Mouse (Mus musculus) gastrocnemius, postnatal 10 days (tissue): ENCODE results near the gene Cep85l. TPM values are rescaled to one million over a fixed set of nuclear protein-coding genes. Genes with fewer than 3 reads are reported as not detected.

Experiments used
- DNase-seq: peaks from one replicate; pipeline ENCODE4 v3.0.0; 2021; ENCODE audit warnings: mixed read lengths
- total RNA-seq, 2 experiments: library from RNA; stranded (reverse); gene quantifications; 2 replicates each; pipeline ENCODE4 v1.2.3; 2021

Cep85l gene
- total RNA-seq, 2 experiments from 2014 or later: 31.6 to 32.5 TPM

DNA sequence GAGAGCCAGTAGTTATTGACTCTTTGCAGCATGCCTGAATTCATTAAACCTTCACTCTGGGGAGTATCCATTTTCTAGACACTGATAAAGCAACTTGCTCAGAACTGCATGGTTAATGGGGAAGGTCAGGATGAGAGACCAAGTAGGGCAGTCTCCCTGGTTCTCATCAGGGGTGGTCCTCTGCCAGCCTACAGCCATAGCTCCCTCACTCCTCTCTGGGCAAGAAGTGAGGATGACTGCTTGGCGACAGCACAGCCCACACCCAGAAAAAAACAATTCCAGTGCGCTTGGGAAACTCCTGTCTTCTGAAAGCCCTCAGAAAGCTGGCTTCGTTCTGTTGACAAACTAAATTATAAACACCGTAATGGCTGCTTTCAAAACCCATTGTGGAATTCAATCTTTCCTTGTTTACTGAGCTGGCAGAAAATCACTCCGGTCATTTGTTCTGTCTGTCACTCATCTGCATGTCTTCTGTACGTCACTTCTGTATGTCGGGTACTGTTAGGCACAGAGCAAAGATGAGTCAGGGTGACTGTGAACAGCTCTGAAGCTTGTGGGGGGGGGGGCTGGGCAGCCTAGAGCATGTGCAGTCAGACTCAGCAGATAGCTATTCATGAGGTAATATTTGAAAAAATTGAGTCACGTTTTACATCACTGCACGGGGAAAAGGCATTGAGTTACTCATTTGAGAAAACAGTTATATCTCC is 15.3 kb upstream of the Cep85l start:
- no peak for DNase-seq

DNA sequence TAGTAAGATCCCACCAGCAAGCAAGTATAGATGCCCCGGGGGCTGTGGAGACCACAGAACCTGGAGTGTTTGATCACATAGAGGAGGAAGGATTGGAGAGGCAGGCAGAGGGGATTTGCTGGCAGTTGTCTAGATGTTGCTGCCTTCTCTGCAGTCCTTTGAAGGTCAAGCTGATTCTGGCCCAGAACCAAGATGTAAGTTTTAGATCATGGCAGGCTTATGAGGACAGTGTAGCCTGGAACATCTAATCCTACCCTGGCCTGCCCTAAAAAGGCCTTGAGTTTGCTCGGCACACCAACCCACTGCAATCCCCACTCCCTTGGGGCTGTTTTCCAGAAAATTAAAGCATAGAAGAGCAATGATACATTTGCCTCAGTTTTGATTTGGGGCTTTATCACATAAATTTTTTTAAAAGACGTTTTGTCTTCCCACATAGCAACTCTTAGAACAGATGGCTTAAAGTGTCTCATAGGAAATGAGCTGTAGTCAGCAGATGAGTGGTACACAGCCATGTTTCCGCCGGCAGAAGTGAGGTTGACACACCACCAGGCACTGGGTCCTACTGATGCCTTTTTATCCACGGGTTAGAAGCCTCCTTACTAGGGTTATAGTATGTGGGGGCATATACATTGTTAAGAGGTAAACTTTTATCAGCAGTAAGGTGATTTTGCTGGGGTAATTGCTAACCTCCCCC is 8.6 kb upstream of the Cep85l start:
- DNase-seq: no peak

DNA sequence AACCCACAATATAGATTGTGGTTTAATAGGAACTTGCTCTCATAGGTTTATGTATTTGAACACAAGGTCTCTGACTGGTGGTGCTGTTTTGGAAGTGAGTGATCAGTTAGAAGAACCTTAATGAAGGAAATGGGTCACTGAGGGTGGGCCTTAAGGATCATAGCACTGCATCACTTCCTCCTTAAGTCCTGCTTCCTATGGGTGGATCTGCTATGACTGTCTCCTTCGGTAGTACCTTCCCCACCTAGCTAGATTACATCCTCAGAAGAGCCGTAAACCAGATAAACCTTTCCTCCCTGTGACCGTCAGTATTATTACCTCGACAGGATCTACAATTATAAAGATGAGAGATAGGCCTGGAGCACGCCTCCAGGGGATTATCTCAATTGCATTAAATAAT is 5.7 kb upstream of the Cep85l start:
- DNase-seq: no peak

DNA sequence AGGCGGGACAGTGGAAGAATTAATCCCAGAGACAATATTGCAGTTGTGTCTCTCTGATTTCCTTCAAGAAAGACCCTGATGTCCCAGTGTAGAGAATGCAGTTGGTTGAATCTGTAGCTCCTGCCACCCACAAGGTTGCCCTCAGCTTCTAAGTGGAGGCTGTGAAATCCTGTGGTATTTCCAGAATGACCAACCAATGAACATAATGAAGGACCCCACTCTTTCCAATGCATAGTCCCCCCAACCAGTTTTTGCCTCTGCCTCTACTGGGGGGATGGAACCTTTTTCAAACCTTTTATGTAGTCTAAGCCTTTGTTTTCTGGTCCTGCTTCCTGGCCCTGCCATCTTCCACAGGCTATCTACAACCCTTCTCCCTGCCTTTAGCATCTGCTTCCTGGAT is 5.1 kb upstream of the Cep85l start:
- DNase-seq: no peak

DNA sequence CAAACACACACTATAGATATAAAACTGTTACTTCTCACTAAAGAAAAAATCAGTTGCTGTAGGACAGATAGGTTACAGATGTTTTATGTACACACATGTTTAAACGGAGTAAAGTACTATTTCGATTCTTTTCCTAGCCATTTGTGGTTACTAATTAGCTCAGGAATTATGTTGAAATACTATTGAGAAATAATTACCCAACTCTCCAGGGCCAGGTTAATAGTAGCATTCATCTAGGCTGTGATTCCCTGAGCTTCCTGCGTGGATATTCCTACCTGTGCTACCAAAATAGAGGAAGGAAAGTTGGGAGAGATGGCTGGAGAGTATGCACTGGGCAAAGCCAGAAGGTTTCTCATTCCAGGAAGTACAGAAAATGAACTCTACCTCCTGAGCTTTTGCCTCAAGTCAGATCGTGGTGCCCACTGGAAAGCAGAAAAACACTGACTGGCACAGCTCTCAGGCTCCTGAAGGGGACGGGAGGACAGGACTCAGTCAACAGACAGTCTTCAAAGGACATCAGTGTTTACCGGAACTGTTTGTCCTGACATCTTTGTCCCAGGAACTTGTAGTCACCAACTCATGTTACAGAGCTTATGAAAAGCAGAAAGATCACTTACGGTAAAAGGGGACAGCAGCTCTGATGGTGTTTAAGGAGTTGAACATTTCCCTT is 3.1 kb upstream of the Cep85l start:
- DNase-seq: no peak

DNA sequence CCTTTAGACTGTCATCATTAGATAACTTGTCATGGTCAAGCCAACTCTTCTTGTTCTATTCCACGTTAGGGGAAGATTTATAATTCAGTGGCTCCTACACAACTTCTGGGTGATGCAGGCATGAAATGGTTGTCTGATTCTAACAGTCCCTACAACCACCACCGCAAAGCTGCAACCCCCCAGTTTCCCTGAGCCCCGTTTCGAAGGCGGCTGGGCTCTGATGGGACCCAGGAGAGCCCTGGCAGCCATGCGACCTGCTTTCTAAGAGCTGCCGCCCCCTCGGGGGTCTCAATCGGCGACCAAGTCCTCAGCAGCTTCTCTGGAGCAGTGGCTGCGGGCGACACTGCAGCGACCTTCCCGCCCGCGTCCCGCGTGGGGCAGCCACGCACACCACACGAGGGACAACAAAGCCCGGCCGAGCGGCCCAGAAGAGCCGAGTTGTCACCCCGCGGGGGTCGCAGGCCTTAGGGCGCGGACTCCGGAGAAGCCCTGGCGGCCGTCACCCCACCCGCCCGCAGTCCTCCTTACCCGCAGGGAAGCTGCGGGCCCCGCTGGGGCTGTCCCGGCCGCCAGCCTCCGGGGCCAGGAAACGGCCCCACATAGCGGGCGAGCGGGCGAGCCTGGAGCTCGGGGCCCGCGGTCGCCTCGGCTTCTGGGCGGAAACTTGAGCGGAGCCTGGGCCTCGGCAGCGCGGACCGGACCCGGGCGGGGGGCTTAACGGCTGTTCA is 602 bp downstream of the Cep85l start:
- DNase-seq: peak; percentile 57

DNA sequence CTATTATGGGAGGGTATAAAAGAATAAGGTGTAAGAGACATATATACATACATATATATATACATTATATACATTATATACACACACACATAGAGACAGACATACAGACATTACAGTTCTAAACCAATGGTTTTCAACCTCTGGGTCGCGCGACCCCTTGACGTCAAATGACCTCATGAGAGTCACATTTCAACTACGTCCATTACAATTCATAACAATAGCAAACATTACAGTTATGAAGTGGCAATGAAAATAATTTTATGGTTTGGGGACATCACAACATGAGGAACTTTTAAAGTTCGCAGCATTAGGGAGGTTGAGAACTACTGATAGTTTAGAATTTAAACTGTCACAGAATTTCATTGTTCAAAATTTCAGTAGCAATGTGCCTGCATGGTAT is 1.5 kb downstream of the Cep85l start:
- no peak for DNase-seq

DNA sequence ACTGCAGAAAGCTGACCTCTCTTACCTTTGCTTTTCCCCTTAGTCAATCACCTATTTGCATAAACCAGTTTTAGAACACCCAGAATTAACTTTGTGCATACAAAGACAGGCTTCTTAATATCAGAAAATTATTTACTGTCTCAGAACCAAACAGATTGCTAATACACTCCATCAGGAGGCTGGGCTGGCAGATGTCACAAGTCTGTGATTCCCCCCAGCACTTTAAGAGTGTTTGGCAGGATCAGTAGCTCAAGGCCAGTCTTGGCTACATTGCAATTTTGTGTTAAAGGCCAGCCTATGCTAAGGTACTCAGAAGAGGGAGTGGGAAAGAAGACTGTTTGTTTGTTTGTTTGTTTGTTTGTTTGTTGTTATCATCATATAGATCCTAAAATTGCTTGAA is 2.7 kb downstream of the Cep85l start:
- no peak for DNase-seq

DNA sequence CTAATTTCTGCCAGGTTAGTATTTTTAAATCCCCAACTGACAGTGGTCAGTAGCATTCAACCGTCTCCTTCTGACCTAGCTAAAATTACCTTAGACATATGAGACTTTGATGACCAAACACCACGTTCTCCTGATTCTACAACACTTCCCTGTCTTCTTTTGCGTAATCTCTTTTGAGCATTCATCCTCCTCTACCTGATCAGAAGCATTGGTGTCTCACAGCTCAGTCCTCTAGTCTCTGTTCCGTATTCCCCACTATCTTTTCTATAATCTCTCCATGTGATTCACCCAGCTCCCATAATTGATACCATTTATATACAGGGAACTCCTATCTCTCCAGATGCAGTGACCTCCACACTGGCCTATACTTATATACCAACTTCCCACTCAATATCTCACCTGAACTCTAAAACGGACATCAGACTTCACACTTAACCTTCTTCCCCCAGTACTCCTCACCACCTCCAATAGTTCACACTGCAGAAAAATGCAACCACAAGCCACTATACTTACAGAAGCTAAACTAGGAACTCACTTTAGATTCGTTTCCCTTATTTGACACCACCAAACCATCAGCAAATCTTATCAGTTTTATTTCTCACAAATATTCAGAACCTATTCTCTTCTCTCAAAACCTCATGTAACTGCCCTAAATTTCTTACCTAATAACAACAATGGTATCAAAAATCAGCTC is 5.7 kb downstream of the Cep85l start:
- no peak for DNase-seq

DNA sequence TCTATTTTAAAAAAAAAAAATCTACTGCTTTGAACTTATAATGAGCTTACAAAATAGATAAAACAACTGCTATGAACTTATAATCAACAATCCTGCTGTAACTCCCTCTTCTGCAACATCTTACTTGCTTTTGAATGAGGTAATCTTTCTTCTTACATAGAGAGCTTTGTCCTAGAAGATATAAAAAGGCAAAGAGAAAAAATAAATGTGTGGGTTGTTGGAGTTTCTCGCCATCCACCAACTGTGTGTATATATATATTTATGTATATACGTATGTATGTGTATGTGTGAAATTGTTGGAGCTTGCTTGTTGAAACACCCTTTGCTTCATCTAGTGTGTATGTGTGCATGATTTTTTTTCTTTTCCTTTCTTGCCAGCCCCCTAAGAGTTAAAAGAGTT is 12.5 kb downstream of the Cep85l start:
- DNase-seq: no peak

DNA sequence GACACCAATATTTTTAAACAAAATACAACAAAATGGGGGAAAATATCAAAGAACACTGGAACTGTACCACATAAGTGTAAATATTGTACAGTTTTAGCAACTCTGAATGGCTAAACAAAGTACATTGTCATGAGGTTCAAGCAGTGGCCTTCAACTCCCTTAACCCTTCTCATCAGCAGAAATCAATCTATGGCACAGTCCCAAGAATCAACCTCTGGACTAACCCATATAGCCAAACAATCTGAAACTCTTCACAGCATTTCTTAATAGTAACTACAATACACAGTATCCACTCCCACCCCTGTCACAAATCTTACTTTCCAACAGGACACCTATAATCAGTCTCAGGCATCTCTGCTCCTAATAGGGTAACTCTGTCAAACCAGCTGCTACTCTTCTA is 15.4 kb downstream of the Cep85l start:
- no peak for DNase-seq

DNA sequence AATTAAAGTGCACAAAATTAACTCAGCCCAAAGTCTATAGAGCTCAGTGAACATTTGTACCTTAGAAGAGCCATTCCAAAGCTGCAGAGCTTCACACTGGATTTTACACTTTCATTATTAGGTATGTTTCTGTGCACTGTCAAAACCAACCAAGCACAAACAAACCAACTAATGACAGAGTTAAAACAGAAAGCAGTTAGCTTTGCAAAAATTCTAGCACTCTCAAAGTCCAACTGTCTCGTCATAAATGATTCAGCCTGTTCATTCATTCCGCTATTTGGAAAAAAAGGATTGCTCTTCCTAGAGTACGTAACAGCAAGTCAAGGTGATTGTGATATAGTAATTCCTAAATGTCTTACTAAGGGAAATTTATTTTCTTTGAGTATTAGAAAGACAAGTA is 20.7 kb downstream of the Cep85l start:
- no peak for DNase-seq

DNA sequence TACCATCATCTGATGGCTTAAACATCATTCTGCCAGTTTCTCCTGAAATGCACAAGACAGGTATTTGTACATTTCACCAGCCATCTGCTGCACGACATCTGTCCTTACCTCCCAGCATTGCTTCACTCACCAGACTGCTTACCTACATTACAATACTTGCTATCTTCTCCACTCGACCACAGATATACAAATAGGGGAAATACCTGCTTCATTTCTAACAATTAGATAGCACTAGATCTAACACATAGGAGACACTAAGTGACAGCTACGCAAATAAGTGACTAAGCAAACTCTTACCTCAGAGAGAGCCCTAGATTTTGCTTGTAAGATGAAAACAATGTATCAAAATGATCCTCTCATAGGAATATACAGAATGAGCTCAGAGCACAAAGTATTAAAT is 26.1 kb downstream of the Cep85l start:
- DNase-seq: no peak

DNA sequence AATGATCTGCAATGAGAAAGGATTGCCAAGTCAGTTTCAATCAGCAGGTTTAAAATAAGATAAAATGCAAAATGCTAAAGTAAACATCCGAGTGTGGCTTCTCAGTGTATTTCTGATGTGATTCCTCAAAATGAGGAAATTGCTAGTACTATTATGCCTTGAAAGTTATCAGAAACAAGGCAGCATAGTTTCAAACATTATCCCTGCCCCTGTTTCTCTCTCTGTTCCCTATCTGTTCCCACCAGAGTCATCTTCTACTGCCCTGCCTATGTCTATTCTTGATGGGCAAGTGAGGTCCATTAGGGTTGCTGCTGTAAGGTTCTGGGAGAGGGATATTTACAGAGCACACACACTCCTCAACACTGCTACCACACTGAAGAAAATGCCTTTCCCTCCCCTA is 30.5 kb downstream of the Cep85l start:
- no peak for DNase-seq

DNA sequence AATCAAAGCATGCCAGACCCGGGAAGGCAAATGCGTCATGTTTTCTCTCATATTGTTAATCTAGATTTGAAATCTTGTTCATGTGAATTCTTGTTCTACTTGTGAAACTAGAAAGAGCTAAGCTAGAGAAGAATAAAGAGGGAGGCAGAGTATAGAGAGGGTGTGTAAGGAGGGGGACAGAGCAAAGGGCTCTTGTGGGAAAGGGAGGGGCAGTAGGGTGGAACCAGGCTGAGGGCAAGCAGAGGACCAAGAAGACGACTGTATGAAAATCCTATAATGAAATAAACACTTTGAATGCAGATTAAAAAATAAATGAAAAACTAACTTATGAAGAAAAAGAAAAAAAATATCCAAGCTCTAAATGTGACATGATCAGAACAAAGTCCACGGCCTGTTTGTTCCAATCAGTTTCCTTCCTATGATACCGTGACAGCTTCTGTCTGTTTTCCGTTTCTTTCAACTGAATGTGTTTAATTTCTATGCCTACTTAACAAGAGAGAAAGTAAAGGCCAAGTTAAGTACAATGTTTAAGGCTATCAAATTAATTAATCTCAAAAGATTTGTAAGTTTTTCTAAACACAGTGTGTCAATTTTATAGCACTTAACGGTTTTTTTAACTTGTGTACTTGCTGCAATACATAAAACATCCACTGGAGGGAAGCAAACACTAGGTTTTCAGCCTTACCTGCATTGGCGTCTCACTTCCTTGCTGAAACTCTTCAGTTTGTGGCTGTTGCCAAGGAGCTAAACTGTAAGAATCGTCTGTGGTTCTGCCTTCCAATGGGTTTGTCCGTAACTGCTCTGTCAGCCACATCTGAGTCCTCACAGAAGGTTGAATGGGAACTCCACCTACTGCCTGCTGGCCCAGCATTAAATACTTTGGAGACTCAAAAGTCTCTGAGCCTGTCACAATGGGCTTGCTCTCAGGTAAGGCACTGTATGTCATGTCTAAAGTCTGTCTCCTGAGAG is 31.7 kb downstream of the Cep85l start:
- DNase-seq: peak; percentile 21

DNA sequence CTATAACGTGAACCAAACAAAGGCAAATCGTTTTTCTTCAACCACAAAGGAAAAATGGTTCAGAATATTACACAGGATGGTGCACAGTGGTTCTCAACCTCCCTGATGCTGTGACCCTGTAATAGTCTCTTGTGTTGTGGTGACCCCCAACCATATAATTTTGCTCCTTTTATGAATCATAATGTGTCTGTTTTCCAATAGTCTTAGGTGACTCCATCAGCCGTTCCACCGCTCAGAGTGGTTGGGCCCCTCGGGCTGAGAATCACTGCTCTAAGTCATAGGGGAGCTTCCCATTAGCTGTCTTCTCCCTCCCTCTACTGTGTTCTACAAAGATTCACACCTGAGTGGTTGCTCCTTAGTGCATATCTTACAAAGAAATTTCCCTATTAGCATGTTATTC is 32.8 kb downstream of the Cep85l start:
- no peak for DNase-seq

DNA sequence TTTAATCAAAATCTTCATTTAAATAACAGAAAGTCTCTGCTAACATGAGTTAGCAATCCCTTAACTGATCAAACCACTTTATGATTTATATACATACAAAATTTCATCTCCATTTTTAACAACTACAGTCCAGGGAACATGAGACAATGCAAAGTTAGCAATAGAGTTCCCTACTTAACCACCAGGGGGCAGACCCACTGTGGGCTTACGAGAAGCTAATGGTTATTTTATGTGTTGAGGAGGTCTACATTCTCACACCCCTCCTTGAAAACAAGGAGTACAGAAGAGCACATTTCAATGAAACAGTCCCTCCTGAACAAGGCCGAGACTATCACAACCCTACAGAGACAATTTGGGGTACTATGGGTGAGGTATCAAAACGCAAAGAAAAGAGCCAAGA is 33.2 kb downstream of the Cep85l start:
- peak; percentile 47 for DNase-seq

DNA sequence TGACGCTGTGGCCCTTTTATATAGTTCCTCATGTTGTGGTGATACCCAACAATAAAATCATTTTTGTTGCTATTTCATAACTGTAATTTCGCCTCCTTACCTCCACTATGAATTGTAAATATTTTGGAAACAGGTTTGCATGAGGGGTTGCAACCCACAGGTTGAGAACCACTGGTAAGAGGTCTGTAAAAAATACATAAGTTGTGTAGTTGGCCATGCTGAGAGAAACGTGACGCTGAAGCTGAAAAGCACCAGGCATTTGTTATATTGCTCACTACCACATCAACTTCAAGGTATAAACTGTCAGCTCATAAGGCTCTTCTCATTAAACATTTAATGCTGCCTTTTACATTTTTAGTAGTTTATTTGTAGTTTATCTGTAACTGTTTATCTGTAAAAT is 34.2 kb downstream of the Cep85l start:
- DNase-seq: no peak

DNA sequence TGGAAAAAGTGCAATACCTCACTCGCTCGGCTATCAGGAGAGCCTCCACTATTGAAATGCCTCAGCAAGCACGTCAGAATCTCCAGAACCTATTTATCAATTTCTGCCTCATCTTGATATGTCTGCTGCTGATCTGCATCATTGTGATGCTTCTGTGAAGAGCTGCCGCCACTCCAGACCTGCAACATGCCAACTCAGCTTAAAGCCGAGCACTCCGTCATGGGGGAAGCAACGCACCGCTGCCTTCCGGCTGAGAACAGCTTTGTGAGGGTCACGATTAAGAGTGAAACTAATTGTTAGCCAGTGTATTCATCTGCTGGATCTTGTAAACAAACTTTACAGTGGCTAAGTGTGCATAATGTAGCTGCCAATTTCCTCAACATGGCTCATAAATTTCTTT is 35.9 kb downstream of the Cep85l start:
- DNase-seq: no peak

DNA sequence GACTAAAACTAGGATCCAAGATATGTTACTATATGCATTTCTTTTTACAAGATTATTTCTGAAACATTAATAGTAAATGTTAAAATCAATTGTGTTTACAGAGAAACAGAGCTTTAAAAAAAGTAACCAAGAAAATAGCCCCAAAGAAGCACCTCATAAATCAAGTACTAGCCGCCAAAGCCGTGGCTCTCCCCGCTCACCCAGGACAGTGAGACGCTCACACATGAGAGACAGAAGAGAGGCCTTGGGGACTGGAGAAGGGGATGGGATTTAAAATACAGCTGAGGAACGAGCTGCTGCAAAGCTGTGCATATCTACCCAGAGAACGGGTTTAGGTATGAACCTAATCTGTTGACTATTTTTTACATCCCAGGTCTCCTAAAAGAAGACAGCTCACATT is 36.4 kb downstream of the Cep85l start:
- no peak for DNase-seq

DNA sequence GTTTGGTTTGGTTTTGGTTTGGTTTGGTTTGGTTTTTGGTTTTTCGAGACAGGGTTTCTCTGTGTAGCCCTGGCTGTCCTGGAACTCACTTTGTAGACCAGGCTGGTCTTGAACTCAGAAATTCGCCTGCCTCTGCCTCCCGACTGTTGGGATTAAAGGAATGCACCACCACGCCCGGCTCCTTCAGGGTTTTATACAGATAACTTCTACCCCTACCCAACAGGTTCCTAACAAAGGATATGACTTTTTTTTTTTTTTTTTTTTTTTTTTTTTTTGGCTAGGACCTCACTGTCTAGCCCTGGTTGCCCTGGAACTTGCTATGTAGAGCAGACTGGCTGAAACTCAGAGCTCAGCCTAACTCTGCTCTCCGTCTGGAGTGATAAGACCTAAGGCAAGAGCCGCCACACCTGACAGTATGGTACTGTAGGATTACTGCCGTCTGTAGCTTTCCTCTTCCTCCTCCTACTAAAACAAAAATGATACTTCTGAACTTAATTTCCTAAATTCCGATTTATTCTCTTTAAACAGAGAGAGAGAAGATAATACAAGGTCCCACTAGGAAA is 37.5 kb downstream of the Cep85l start:
- no peak for DNase-seq
